Mouse (Mus musculus): ENCODE results near the gene Rtp4.

DNA sequence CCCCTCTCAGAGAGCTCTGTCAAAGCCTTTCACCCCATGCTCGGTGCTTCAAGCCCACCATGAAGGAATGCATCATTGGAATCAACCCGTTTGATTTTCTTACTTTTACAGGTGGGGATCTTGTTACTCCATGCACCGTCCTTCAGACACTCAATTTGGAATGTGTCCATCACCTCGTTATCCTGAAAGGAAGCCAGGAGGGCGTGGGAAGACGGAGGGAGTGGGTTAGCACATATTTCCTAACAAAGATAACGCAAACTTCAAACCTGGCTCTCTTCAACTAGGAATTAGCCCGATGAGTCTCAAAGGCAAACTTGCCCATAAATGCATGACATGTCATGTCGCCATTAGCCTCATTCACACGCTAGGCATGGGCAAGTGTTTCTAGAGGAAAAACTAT lies 36.8 kb upstream of the Rtp4 start:
- no peak for TF ChIP-seq CTCF (IDR thresholded peaks at IDR 0.05; ENCODE audit: borderline replicate concordance, extremely low read depth, insufficient read depth, insufficient read length)
- TF ChIP-seq POLR2A (IDR thresholded peaks at IDR 0.05; ENCODE audit: borderline replicate concordance, extremely low read depth, insufficient read depth, insufficient read length, poor library complexity, severe bottlenecking): no peak
